Mouse (Mus musculus) thymus, postnatal 0 days (tissue): ENCODE measurements around the gene Spats2l. TPM values are rescaled to one million over a fixed set of nuclear protein-coding genes. Genes with fewer than 3 reads are reported as not detected.

Experiments
- DNase-seq: peaks from one replicate; pipeline ENCODE4 v3.0.0-alpha.2; 2015; ENCODE audit warnings: low spot score
- polyA plus RNA-seq: library from polyadenylated mRNA; unstranded; fragments of >200 nt; fragmentation: Nextera tagmentation; extraction: Ambion mirVana; gene quantifications from 2 replicates; pipeline ENCODE4 v1.2.1, GENCODE M21; 2015

The Spats2l gene
- polyA plus RNA-seq, 1 experiment from 2014 or later = 41.2 TPM

GRCm38 (mm10) chr1:57889803-57890202, 115.8 kb downstream of the Spats2l start:
- DNase-seq = no peak

DNA sequence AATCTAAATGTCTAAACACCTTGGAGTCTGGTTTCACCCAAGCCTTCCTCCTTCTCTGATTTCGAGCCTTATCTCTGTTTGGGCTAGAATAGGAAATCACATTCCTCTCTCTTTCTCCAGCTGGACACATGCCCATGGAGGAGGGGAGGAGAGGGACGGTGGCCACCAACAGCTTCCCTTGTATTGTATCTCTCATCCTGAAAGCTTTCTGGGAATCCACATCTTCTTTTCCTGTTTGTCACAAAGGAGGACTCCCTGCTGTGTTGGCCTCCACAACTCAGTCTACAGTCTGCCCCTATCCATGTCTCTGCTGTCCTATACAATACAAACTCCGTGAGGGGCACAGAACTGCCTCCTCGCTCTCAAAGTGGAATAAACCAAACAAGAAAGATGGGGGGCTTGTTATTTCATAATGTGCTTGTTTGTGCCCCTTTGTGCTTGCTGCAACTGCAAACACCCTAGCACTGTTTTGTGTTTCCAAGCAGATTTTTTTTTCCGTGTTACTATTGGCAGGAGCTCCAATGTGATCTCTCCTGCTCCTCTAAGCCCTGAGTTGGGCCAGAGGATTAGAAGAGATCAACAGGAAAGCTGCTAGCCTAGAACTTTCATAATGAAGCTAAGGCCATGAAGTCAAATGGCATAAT, 116.4 kb downstream of the Spats2l start:
- no peak for DNase-seq

GRCm38 (mm10) chr1:57890903-57891267, 116.9 kb downstream of the Spats2l start:
- DNase-seq = no peak

DNA sequence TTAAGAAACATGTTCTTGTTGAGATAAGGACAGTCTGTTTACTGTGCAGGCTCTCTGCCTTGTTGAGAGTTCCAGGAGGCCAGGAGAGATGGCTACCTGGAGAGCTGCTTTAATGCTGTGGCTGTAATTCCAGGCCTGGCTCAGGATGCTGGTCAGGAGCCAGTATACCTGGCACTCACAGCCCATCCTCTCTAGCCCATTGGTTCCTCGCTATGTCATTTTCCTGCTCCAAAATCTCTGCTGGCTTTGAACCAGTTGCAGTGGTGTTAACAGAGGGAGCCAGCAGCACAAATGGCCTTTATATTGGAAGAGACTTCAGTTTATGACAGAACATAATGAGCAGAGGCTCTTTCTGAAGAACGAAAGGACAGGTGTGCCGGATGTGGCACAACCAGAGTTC, 127.5 kb downstream of the Spats2l start:
- peak; percentile 33 for DNase-seq

DNA sequence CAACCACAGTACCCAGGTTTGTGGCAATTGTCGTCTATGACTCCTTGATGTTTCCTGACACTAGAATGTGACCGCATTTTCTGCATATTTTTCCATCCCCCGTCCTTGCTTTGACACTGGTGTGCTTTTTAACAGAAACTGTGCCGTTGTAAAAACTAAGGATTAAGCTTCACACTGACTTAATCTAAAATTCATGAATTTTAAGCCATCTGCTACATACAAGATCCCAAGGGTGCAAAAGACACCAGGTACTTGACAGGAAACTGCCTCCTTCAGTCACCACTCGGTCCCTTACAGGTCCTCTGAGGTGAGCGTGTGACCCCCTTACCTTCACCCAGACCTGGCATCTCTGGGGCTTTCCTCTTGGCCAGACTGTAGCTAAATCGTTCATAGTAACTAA, 129.8 kb downstream of the Spats2l start:
- DNase-seq = no peak

DNA sequence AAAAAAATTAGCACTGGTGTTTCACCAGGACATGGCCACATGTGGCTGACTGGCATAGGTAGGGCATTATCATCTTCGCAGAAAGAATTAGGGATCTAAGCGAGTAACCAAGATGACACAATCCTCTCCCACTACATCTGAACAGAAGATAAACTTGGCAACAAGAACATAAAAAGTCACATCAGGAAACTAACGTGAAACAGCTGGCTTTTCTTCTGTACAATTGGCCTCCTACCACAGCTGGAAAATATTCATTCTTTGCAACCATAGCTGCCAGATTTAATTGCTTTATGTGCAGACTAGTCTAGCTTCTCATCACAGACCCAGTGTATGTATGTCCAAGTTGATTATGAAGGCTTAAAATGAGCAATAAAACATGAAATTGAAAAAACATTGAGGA, 131.9 kb downstream of the Spats2l start:
- no peak for DNase-seq

- no peak for DNase-seq
Observed at GRCm38 (mm10) chr1:57906312-57906711, 132.3 kb downstream of the Spats2l start.

GRCm38 (mm10) chr1:57911561-57911960, 137.6 kb downstream of the Spats2l start:
- no peak for DNase-seq

- DNase-seq = no peak
Observed at GRCm38 (mm10) chr1:57917342-57917741, 143.4 kb downstream of the Spats2l start.

GRCm38 (mm10) chr1:57918567-57918966, 144.6 kb downstream of the Spats2l start:
- no peak for DNase-seq

GRCm38 (mm10) chr1:57934287-57934686, 160.3 kb downstream of the Spats2l start:
- DNase-seq = no peak

GRCm38 (mm10) chr1:57940691-57941090, 166.7 kb downstream of the Spats2l start:
- DNase-seq = no peak

DNA sequence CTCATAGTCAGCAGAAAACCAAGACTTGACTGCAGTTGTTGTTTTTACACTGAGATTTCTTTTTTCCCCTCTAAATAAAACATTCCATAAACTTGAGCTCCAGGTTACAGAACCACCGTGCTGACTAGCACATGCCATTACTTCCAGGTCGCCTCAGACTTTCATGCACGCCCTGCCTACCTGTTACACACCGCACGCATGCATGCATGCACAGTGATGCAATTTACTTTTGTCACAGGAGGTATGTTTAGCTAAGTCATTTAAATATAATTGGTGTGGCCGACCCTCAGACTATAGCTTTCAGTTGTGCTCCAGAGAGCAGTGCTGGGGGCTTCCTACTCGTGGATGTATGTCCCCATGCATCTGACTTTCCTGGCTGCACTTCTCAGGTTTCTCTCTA, 167.1 kb downstream of the Spats2l start:
- no peak for DNase-seq

- DNase-seq = no peak
Observed at GRCm38 (mm10) chr1:57941734-57942133, 167.8 kb downstream of the Spats2l start.

- no peak for DNase-seq
Observed at GRCm38 (mm10) chr1:57942215-57942614, 168.3 kb downstream of the Spats2l start.

DNA sequence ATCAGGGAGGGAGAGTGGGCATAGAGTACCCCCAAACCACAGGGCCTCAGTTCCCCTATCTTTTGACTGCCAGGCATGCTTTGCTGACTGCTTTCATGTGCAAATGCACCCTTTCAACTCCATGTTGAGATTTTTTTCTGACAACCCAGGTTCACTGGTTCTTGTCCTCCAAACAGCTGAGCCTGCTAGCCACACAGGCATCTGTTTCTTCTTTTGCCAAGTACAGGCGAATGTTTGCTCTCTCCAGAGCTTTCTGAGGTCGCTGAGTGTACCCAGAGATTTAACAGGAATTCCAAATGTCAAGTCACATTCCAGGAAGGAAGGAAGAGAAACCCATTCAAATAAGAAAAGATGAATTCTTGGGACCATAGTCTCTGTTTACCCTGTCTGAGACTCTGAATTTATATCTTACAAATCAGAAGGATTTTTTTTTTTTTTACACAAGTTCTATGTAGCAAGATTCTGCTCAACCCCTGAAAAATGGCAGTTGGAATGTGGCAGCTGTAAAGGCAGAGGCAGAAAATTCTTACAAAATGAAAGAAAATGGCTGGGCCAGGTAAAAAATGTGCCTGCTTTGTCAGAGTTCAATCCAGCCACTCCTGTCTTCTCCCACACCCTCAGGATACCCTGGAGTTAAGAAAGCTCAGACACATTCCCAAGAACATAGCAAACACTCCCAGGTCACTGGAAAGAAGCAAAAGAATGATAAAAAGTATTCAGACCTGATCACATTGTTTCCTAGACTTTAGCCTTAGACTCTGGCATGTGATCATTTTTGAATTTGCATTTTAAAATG, 173.8 kb downstream of the Spats2l start:
- no peak for DNase-seq

DNA sequence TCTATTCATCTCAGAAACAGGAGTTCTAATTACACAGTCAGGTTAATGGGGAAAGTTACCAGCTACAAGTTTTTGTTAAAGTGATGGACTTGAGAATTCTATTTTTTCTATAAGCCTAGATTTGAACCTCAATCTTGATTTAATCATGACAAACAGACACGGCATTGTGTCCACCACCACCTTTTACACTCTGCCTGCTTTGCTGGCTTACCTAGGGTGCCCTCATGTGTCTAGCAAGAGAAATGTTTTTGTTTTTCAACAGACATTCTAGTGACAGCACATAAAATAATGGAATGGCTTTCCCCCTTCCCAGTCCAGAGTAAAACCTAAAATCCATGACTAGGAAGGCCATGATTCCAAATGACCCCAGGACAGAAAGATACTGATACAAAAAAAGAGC, 175.2 kb downstream of the Spats2l start:
- peak; percentile 16 for DNase-seq

- DNase-seq = no peak
Observed at GRCm38 (mm10) chr1:57949716-57950115, 175.8 kb downstream of the Spats2l start.

DNA sequence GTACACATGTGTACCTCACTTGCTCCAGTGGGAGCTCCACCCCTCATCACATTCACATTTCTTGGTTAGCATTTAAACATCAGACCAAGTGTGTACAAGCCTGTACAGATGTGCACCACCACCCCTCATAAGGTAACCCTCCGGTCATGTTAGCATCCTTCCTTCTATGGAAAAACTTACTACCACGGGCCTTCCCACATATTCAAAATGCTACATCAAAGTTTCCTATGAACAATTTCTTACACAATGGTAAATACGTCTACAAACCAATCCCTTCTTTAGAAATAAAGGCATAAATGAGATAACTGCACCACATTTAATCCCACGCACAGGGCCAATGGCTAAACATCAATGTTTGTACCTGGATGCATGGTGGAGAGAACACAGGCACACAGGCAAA, 178.5 kb downstream of the Spats2l start:
- no peak for DNase-seq

GRCm38 (mm10) chr1:57953586-57954375, 179.8 kb downstream of the Spats2l start:
- no peak for DNase-seq

DNA sequence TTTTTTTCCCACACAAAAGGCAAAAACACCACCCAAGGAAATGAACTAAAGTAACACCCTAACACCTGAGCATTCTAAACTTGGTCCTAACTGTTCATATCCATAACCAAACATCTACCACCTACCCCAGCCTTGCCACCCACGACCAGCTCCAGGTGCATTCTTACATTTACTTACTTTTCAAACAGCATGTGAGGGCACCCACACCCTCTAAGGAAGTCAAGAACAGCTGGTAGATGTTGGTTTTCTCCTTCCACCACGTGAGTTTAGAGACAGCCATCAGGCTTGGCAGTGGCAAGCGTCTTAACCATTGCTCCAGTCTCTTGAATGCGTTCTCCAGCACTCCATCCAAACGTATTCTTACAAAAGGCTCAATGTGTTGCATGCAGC, 180.4 kb downstream of the Spats2l start:
- peak; percentile 53 for DNase-seq

- DNase-seq = no peak
Observed at GRCm38 (mm10) chr1:57955774-57956173, 181.8 kb downstream of the Spats2l start.
